Mouse (Mus musculus): Measurements from ENCODE around the gene Lrrc4.

- no peak for TF ChIP-seq POLR2A (IDR thresholded peaks at IDR 0.05; ENCODE audit: extremely low read depth, insufficient read depth, low read length)
- no peak for TF ChIP-seq CTCF (IDR thresholded peaks at IDR 0.05; ENCODE audit: extremely low read depth, insufficient read depth, low read length)
Observed at GRCm38 (mm10) chr6:28663670-28664069, 167.9 kb downstream of the Lrrc4 start.

Measured in cortical plate, adult 2 months (tissue).